Mouse (Mus musculus) neural tube, embryonic 15.5 days (tissue): ENCODE measurements around the gene Atg14. TPM values are rescaled to one million over a fixed set of nuclear protein-coding genes. Genes with fewer than 3 reads are reported as not detected.
"Not testable (repeated sequence)": the region's sequence is repeated elsewhere in the genome, so short reads cannot be mapped to it uniquely, and the experiment has no call there.

ENCODE experiments used
- ATAC-seq: fragments of 200-750 bp; cut with Nextera tagmentation; 2 replicates; pipeline ENCODE4 v1.8.0; 2017; ENCODE audit warnings: mild to moderate bottlenecking, moderate TSS enrichment, moderate library complexity; ENCODE audit not compliant: low FRiP score
- H3K27ac ChIP-seq: fragments of 300-500 bp; sonication (generic); replicated peaks from 2 replicates; pipeline ENCODE4 v1.5.1; 2015; ENCODE audit warnings: mild to moderate bottlenecking, inconsistent platforms
- H3K27me3 ChIP-seq: fragments of 300-500 bp; sonication (generic); replicated peaks from 2 replicates; pipeline ENCODE4 v1.6.1; 2015; ENCODE audit warnings: inconsistent platforms
- H3K36me3 ChIP-seq: fragments of 300-500 bp; sonication (generic); 2 replicates; pipeline ENCODE4 v1.6.1; 2015; ENCODE audit warnings: inconsistent platforms
- H3K4me1 ChIP-seq: fragments of 300-500 bp; sonication (generic); 2 replicates; pipeline ENCODE4 v1.6.1; 2015; ENCODE audit warnings: inconsistent platforms
- H3K4me2 ChIP-seq: fragments of 300-500 bp; sonication (generic); 2 replicates; pipeline ENCODE4 v1.6.1; 2015; ENCODE audit warnings: inconsistent platforms, mild to moderate bottlenecking, moderate library complexity
- H3K4me3 ChIP-seq: fragments of 300-500 bp; sonication (generic); replicated peaks from 2 replicates; pipeline ENCODE4 v1.5.1; 2015; ENCODE audit warnings: mild to moderate bottlenecking, inconsistent platforms
- H3K9ac ChIP-seq: fragments of 300-500 bp; sonication (generic); replicated peaks from 2 replicates; pipeline ENCODE4 v1.6.1; 2015; ENCODE audit warnings: mild to moderate bottlenecking, inconsistent platforms
- H3K9me3 ChIP-seq: fragments of 300-500 bp; sonication (generic); replicated peaks from 2 replicates; pipeline ENCODE4 v1.6.1; 2016; ENCODE audit warnings: inconsistent platforms
- WGBS: fragments of 180-500 bp; shearing (Covaris S2); methylation state at CpG from one replicate; pipeline ENCODE4 v1.1.7; 2015; ENCODE audit warnings: mixed read lengths; 5-methylcytosine and 5-hydroxymethylcytosine counted together
- polyA plus RNA-seq: library from polyadenylated mRNA; unstranded; fragments of >200 nt; fragmentation: Nextera tagmentation; extraction: Ambion mirVana; gene quantifications from 2 replicates; pipeline ENCODE4 v1.2.1, GENCODE M21; 2015

Gene Atg14
- 17.1 and 18.1 TPM in 2 replicates for polyA plus RNA-seq

DNA sequence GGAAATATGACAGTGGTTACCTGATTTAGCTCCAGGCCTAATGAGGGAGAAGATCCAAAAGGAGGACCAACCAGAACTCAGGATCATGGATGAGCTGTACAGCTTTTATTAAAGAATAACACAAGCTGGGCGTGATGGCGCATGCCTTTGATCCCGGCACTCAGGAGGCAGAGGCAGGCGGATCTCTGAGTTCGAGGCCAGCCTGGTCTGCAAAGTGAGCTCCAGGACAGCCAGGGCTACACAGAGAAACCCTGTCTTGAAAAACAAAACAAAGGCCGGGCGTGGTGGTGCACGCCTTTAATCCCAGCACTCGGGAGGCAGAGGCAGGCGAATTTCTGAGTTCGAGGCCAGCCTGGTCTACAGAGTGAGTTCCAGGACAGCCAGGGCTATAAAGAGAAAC is at the start of gene Atg14:
Gene Atg14 (minus strand): TSS at position 101 of the 400 bp plus-strand sequence.
- H3K27me3 ChIP-seq, H3K27ac ChIP-seq, ATAC-seq, H3K36me3 ChIP-seq, H3K4me2 ChIP-seq, H3K9ac ChIP-seq, H3K9me3 ChIP-seq, H3K4me3 ChIP-seq: not testable (repeated sequence)
- WGBS, result 92% methylated on average over 11 of the region's 11 CpGs
- H3K4me1 ChIP-seq, result peaks cover 16% of the 10 kb centered on the region

DNA sequence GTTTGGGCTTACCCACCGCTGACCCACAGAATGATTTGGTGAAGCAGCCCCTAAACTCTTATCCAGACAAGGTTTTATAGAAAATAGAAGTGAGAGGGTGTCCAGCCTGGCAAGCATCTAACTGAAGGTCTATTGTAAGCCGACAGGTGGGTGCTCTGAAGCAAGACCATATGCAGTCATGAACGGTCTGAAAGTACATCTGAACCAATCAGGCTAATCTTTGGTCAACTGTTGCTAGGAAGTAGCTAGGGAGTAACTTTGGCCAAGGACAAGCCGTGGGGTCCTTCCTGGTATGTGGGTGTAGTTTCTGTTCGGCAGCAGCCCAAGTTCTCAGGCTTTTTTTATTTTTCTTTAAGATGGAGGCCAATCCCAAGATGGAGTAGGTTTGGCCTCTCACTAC is 48.4 kb upstream of the Atg14 start:
- H3K9me3 ChIP-seq, result no peaks in the 10 kb centered on the region

DNA sequence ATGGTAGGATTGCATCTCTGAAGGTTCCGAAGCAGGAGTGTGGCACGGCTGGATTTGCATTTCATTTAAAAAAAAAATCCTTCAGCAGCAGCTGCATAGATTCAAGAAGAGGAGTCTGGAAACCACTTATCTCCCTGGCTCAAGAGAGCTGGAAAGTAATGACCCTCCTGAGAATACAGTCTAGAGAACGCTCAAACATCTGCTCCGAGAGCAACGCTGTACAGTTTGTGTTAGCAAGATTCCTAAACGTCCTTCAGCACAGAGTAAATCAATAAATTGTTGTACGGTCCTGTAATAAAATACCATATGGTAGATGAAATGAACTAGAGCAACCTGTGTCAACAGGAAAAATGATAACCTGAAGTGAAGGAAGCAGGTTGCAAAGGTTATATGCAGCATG is 42.8 kb upstream of the Atg14 start:
- no peak overlapping the region for H3K9ac ChIP-seq
- WGBS, result 45% methylated on average over 7 of the region's 7 CpGs
- no peaks in the 10 kb centered on the region for H3K36me3 ChIP-seq
- H3K4me1 ChIP-seq, result 0 out of 2 replicates have a peak, but pooled peaks cover 3% of the 10 kb centered on the region
- H3K27ac ChIP-seq, result no peak overlapping the region
- no peaks in the 10 kb centered on the region for H3K9me3 ChIP-seq
- no peaks in the 10 kb centered on the region for H3K27me3 ChIP-seq
- no peak for ATAC-seq
- H3K4me3 ChIP-seq, result no peak overlapping the region
- H3K4me2 ChIP-seq, result no peak overlapping the region

More for the DNA sequence above, 48.4 kb upstream of the Atg14 start:
- Histone ChIP-seq H3K4me1 (no peaks in the 10 kb centered on the region), H3K9ac (no peak overlapping the region), H3K4me3 (no peak overlapping the region), H3K36me3 (no peaks in the 10 kb centered on the region), H3K4me2 (no peak overlapping the region), H3K27me3 (no peaks in the 10 kb centered on the region), H3K27ac (no peak overlapping the region)
- WGBS, result 93% methylated on average over 5 of the region's 5 CpGs
- ATAC-seq, result no peak

DNA sequence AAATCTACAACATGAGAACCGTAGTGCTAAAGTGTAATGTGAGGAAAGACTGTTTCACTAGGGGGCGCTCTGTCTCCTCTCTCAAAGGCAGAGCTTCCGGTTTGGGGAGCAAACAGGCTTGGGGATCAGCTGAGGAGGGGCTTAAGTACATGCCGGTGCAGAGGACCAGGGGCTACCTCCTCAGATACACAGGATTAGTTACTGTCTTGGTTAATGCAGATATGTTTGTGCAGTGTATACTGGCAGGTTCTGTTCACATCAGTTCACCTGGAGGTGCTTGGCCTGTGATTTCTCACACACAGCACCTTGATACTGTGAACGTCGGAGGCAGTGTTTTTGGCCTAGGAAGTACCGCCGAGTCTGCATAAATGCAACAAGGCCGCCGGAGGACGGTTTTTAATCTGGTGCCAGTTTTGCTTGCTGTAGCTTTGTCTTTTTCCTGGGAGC is 27.5 kb upstream of the Atg14 start:
- WGBS, result 31% methylated on average over 11 of the region's 11 CpGs
- H3K9me3 ChIP-seq, result no peaks in the 10 kb centered on the region
- peaks cover 4% of the 10 kb centered on the region; the same call in 1 of the 2 replicates for H3K4me1 ChIP-seq
- ATAC-seq, result 0 out of 2 replicates have a peak, but pooled peaks have one; percentile 31
- 0 out of 2 replicates have a peak overlapping the region, but pooled peaks have one; percentile 28 for H3K9ac ChIP-seq
- peak overlapping the region; percentile 46 for H3K4me2 ChIP-seq
- no peaks in the 10 kb centered on the region for H3K36me3 ChIP-seq
- H3K4me3 ChIP-seq, result 0 out of 2 replicates have a peak overlapping the region, but pooled peaks have one; percentile 16
- H3K27me3 ChIP-seq, result no peaks in the 10 kb centered on the region
- H3K27ac ChIP-seq, result peak overlapping the region; percentile 39; the same call in 1 of the 2 replicates

DNA sequence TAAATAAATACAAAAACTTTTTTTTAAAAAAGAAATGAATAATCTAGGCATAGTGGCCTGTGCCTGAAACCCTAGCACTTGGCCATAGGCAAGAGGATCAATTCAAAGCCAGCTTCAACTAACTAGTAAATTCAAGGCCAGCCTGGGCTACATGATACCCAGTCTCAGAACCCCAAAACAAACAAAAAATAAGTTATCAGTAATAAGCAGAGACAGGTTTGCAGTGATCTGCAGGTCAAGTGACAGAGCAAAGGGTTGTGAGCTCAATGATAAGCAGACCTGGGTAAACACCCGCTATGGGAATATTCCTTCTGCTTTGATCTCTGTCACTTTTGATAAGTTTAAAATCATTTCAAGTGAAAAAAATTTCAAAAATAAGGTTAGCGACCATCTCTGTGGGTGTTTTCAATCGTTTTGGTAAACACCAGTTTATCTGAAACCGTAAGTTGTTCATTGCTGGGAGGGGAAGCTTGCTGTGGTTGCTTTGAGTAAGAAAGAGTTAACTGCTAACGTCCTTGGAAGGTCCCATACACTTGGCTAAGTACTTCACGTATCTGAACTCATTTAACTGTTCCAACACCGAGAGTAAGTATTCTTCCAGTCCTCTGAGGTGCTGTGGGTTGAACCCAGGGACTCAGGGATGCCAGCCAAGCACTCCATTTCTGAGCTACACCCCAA is 24.1 kb upstream of the Atg14 start:
- Histone ChIP-seq H3K4me1 (peaks cover 4% of the 10 kb centered on the region; the same call in 1 of the 2 replicates), H3K27ac (no peak overlapping the region), H3K9ac (no peak overlapping the region), H3K4me3 (no peak overlapping the region), H3K4me2 (no peak overlapping the region), H3K27me3 (no peaks in the 10 kb centered on the region), H3K9me3 (no peaks in the 10 kb centered on the region), H3K36me3 (no peaks in the 10 kb centered on the region)
- no peak for ATAC-seq
- WGBS, result 63% methylated on average over 7 of the region's 7 CpGs

DNA sequence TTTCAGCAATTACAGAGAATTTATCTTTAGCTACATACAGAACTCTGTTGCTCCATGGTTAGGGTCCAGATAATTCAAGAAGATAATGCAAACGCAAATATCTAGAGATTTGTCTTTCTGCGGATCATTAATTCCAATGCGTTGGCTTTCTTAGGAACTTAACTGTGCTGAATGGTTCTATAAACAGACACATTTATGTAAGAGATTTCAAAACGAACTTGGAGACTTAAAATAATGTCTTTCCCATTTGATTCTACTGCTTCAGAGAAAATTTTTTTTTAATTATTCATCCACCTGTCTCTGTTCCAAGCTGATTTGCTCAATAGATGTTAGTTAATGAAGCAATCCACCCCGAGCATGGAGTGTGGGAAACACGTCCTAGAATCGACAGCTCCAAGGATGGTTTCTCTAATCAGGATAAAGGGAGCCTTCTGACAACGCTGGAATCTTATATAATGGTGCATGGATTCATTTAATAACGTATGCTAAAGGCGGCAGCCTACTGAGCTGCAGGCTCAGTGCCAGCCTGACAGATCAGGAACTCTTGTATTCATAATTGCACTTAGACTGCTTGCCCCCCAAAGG is 20.0 kb upstream of the Atg14 start:
- H3K9ac ChIP-seq, result no peak overlapping the region
- no peaks in the 10 kb centered on the region for H3K36me3 ChIP-seq
- no peaks in the 10 kb centered on the region for H3K4me1 ChIP-seq
- H3K4me3 ChIP-seq, result no peak overlapping the region
- H3K4me2 ChIP-seq, result no peak overlapping the region
- no peak overlapping the region for H3K27ac ChIP-seq
- no peak for ATAC-seq
- H3K9me3 ChIP-seq, result no peaks in the 10 kb centered on the region
- no peaks in the 10 kb centered on the region for H3K27me3 ChIP-seq
- 68% methylated on average over 10 of the region's 10 CpGs for WGBS

DNA sequence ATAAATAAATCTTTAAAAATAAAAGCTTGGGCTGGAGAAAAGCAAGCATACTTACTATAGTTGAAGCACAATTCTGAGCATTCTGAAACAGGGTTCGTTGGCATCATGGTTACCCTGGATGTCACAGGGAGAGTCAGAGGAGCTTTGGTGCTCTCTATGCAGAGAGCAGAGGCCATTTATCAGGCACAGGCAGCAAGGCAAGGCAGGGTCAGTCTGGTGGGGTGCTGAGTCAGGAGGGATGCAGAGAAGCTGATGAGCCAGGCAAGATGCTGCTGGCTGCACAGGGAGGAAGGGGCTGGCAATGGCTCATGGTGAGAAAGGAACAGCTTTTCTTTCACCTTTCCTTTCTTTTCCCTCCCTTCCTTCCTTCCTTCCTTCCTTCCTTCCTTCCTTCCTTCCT is 19.0 kb upstream of the Atg14 start:
- Histone ChIP-seq H3K36me3 (no peaks in the 10 kb centered on the region), H3K4me1 (no peaks in the 10 kb centered on the region), H3K27me3 (no peaks in the 10 kb centered on the region), H3K9me3 (no peaks in the 10 kb centered on the region), H3K4me2 (no peak overlapping the region), H3K9ac (no peak overlapping the region), H3K27ac (no peak overlapping the region), H3K4me3 (no peak overlapping the region)
- no peak for ATAC-seq
- WGBS, result 87% methylated on average over 1 of the region's 1 CpGs

DNA sequence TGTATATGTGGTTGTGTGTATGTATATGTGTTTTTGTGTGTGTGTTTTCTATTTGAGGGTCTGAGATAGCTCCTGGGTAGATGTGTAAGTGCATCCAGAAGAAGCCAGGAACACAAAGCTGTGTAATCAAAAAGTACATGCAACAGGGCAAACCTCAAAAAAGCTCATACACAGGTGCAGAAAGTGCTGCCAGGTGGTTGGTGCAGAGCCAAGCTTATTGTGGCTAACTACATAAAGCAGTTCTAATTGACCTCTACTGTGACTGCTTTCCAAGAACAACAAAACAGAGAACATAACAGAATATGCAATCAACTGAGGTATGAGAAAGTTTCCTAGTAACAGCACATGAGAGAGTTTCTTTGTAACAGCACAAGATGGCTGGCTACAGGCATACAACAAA is 13.9 kb upstream of the Atg14 start:
- no peak for ATAC-seq
- no peaks in the 10 kb centered on the region for H3K36me3 ChIP-seq
- H3K4me3 ChIP-seq, result no peak overlapping the region
- no peak overlapping the region for H3K27ac ChIP-seq
- no peaks in the 10 kb centered on the region for H3K27me3 ChIP-seq
- no peak overlapping the region for H3K9ac ChIP-seq
- no peaks in the 10 kb centered on the region for H3K9me3 ChIP-seq
- H3K4me1 ChIP-seq, result no peaks in the 10 kb centered on the region
- H3K4me2 ChIP-seq, result no peak overlapping the region

DNA sequence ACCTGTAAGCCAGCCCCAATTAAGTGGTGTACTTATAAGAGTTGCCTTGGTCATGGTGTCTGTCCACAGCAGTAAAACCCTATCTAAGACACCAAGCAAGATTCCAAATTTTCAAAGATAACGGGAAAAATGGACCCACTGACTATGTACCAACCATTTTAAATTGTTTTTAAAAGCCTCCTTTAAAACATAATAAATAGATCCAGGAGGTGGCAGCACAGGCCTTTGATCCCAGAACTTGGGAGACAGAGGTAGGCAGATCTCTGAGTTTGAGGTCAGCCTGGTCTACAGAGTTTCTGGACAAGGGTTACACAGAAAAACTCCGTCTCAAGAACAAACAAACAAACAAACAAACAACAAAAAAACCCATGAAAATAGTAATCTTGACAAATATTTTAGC is 11.2 kb upstream of the Atg14 start:
- no peaks in the 10 kb centered on the region for H3K4me1 ChIP-seq
- no peak overlapping the region for H3K4me3 ChIP-seq
- H3K9me3 ChIP-seq, result no peaks in the 10 kb centered on the region
- no peak overlapping the region for H3K9ac ChIP-seq
- no peak overlapping the region for H3K4me2 ChIP-seq
- no peak for ATAC-seq
- no peak overlapping the region for H3K27ac ChIP-seq
- 78% methylated on average over 2 of the region's 2 CpGs for WGBS
- no peaks in the 10 kb centered on the region for H3K36me3 ChIP-seq
- no peaks in the 10 kb centered on the region for H3K27me3 ChIP-seq

DNA sequence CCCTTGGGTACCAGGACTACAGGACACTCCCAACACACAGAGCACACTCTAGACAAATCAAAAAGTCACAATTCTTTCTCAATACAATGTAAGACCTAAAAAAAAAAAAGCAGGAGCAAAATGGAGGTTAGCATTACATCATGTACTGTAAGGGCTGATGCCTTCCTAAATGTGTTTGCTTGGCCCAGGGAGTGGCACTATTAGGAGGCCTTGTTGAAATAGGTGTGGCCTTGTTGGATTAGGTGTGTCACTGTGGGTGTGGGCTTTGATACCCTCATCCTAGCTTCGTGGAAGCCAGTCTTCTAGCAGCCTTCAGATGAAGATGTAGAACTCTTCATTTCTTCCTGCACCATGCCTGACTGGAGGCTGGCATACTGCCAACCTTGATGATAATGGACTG is 10.8 kb upstream of the Atg14 start:
- ATAC-seq, result no peak
- 50% methylated on average over 1 of the region's 1 CpGs for WGBS

DNA sequence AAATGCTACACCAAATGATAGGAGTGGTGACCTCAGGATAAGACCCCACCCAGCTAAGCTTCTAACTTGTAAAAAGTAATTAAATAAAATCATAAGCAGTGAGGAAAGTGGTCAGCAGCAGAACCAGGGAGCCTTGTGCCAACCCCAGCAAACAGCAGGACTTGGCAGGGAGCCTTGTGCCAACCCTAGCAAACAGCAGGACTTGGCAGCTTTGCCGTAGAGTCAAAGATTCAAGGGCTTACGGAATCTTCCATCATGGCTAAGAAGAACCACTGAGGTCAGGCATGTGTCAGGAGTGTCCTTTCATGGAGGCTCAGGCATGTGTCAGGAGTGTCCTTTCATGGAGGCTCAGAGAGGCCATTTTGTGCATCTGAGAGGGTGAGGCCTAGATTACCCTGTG is 7.6 kb upstream of the Atg14 start:
- no peaks in the 10 kb centered on the region for H3K9me3 ChIP-seq
- ATAC-seq, result no peak
- H3K9ac ChIP-seq, result no peak overlapping the region
- no peaks in the 10 kb centered on the region for H3K27me3 ChIP-seq
- 79% methylated on average over 2 of the region's 2 CpGs for WGBS
- H3K27ac ChIP-seq, result no peak overlapping the region
- no peaks in the 10 kb centered on the region for H3K4me1 ChIP-seq
- no peak overlapping the region for H3K4me2 ChIP-seq
- H3K36me3 ChIP-seq, result no peaks in the 10 kb centered on the region
- H3K4me3 ChIP-seq, result no peak overlapping the region

More for the DNA sequence above, 10.8 kb upstream of the Atg14 start:
- Histone ChIP-seq H3K9me3 (no peaks in the 10 kb centered on the region), H3K4me2 (no peak overlapping the region), H3K27me3 (no peaks in the 10 kb centered on the region), H3K4me3 (no peak overlapping the region), H3K4me1 (no peaks in the 10 kb centered on the region), H3K36me3 (no peaks in the 10 kb centered on the region), H3K27ac (no peak overlapping the region), H3K9ac (no peak overlapping the region)

DNA sequence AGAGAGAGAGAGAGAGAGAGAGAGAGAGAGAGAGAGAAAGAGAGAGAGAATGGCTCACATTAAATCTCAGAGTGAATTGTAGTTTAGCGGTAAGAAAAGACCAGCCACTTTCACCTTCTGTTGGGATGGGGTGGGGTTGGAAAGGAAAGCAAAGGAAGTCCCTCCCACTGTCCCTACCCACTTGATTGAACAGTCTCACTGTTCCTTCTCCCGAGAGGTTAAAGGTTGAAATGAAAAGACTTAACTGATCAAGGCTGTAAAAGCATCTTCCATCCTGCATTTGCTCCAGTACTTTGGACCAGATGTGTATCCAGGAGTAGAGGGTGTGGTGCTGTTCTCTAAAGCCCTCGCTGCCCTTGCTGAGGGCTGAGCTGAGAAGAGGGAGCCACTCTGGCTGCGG is 6.2 kb upstream of the Atg14 start:
- ATAC-seq, result no peak
- Histone ChIP-seq H3K4me3 (no peak overlapping the region), H3K9ac (no peak overlapping the region), H3K27me3 (no peaks in the 10 kb centered on the region), H3K36me3 (no peaks in the 10 kb centered on the region), H3K9me3 (no peaks in the 10 kb centered on the region), H3K4me2 (no peak overlapping the region), H3K4me1 (no peaks in the 10 kb centered on the region), H3K27ac (no peak overlapping the region)
- WGBS, result 69% methylated on average over 4 of the region's 4 CpGs
